Mouse (Mus musculus) cerebellum, adult 9-11 months (tissue): ENCODE measurements around the gene Man2a2.
A peak's percentile ranks its signal among the peaks of the same experiment; 100 is the strongest.
"Not testable (repeated sequence)": the region's sequence is repeated elsewhere in the genome, so short reads cannot be mapped to it uniquely, and the experiment has no call there.

Experiments
- DNase-seq: peaks from one replicate; pipeline ENCODE4 v3.0.0; 2022

Gene Man2a2

GRCm38 (mm10) chr7:80398654-80399444 lies 27.7 kb upstream of the Man2a2 start:
- no peak for DNase-seq

- DNase-seq = no peak
Observed at GRCm38 (mm10) chr7:80397986-80398385, 26.8 kb upstream of the Man2a2 start.

- not testable (repeated sequence) for DNase-seq
Observed at GRCm38 (mm10) chr7:80396427-80396826, 25.3 kb upstream of the Man2a2 start.

GRCm38 (mm10) chr7:80394600-80394999 lies 23.4 kb upstream of the Man2a2 start:
- no peak for DNase-seq

- peak; percentile 11 for DNase-seq
Observed at GRCm38 (mm10) chr7:80392119-80392518, 20.9 kb upstream of the Man2a2 start.

- DNase-seq = peak; percentile 29
Observed at GRCm38 (mm10) chr7:80387633-80388543, 16.7 kb upstream of the Man2a2 start, which contains the start of gene Fes. TSS of gene Fes (minus strand) at chr7:80387946.

GRCm38 (mm10) chr7:80387033-80387632 lies 16.0 kb upstream of the Man2a2 start:
- DNase-seq = peak; percentile 20

GRCm38 (mm10) chr7:80386235-80386930 lies 15.2 kb upstream of the Man2a2 start:
- DNase-seq = peak; percentile 78

- no peak for DNase-seq
Observed at GRCm38 (mm10) chr7:80382919-80383318, 11.7 kb upstream of the Man2a2 start.

GRCm38 (mm10) chr7:80379531-80379930 lies 8.4 kb upstream of the Man2a2 start:
- DNase-seq = no peak

GRCm38 (mm10) chr7:80377471-80377870 lies 6.3 kb upstream of the Man2a2 start:
- DNase-seq = peak; percentile 80

GRCm38 (mm10) chr7:80376192-80376591 lies 5.0 kb upstream of the Man2a2 start:
- DNase-seq = no peak

- DNase-seq = no peak
Observed at GRCm38 (mm10) chr7:80375376-80376039, 4.3 kb upstream of the Man2a2 start.

GRCm38 (mm10) chr7:80374733-80375132 lies 3.6 kb upstream of the Man2a2 start:
- DNase-seq = no peak

- DNase-seq = no peak
Observed at GRCm38 (mm10) chr7:80374280-80374679, 3.1 kb upstream of the Man2a2 start.

- DNase-seq = no peak
Observed at GRCm38 (mm10) chr7:80373850-80374249, 2.7 kb upstream of the Man2a2 start.

GRCm38 (mm10) chr7:80373352-80373751 lies 2.2 kb upstream of the Man2a2 start:
- DNase-seq = no peak

- DNase-seq = no peak
Observed at GRCm38 (mm10) chr7:80372667-80373066, 1.5 kb upstream of the Man2a2 start.

GRCm38 (mm10) chr7:80372166-80372565 lies 991 bp upstream of the Man2a2 start:
- no peak for DNase-seq

GRCm38 (mm10) chr7:80370649-80371040 lies 530 bp downstream of the Man2a2 start:
- peak; percentile 94 for DNase-seq

GRCm38 (mm10) chr7:80369967-80370431 lies 1.2 kb downstream of the Man2a2 start:
- no peak for DNase-seq

- DNase-seq = peak; percentile 77
Observed at GRCm38 (mm10) chr7:80369461-80369860, 1.7 kb downstream of the Man2a2 start.
